Mouse (Mus musculus) forebrain, embryonic 14.5 days (tissue): ENCODE data around the gene Pheta1. TPM values are rescaled to one million over a fixed set of nuclear protein-coding genes. Genes with fewer than 3 reads are reported as not detected.
"Not testable (repeated sequence)": the region's sequence is repeated elsewhere in the genome, so short reads cannot be mapped to it uniquely, and the experiment has no call there.

Experiments used
- ATAC-seq: fragments of 200-750 bp; cut with Nextera tagmentation; 2 replicates; pipeline ENCODE4 v1.8.0; 2017; ENCODE audit warnings: mild to moderate bottlenecking, moderate library complexity
- DNase-seq: peaks from one replicate; pipeline ENCODE4 v3.0.0-alpha.2; 2015; ENCODE audit warnings: low spot score
- H3K27ac ChIP-seq: fragments of 300-500 bp; sonication (generic); 2 replicates; pipeline ENCODE4 v1.5.1; 2014; ENCODE audit warnings: low read depth, mild to moderate bottlenecking, control low read depth, low read length, moderate library complexity
- H3K27me3 ChIP-seq: fragments of 300-500 bp; sonication (generic); replicated peaks from 2 replicates; pipeline ENCODE4 v1.6.1; 2014; ENCODE audit warnings: low read length, control low read depth, mixed read lengths; ENCODE audit not compliant: control insufficient read depth, insufficient read depth
- H3K36me3 ChIP-seq: fragments of 300-500 bp; sonication (generic); 2 replicates; pipeline ENCODE4 v1.6.1; 2014; ENCODE audit warnings: low read length, control low read depth; ENCODE audit not compliant: control insufficient read depth, insufficient read depth
- H3K4me1 ChIP-seq: fragments of 300-500 bp; sonication (generic); 2 replicates; pipeline ENCODE4 v1.6.1; 2014; ENCODE audit warnings: antibody characterized with exemption, low read length, control low read depth; ENCODE audit not compliant: control insufficient read depth, insufficient read depth
- H3K4me2 ChIP-seq: fragments of 300-500 bp; sonication (generic); 2 replicates; pipeline ENCODE4 v1.6.1; 2014; ENCODE audit warnings: mild to moderate bottlenecking, control low read depth, low read length
- H3K4me3 ChIP-seq: fragments of 300-500 bp; sonication (generic); 2 replicates; pipeline ENCODE4 v1.5.1; 2014; ENCODE audit warnings: low read depth, low read length, control low read depth
- H3K9ac ChIP-seq: fragments of 300-500 bp; sonication (generic); 2 replicates; pipeline ENCODE4 v1.6.1; 2014; ENCODE audit warnings: mild to moderate bottlenecking, low read length, control low read depth, moderate library complexity
- H3K9me3 ChIP-seq: fragments of 300-500 bp; sonication (generic); replicated peaks from 2 replicates; pipeline ENCODE4 v1.6.1; 2016; ENCODE audit warnings: low read length, control low read depth, mixed read lengths; ENCODE audit not compliant: control insufficient read depth
- WGBS: fragments of 180-500 bp; shearing (Covaris S2); extraction: QIAGEN DNeasy Blood & Tissue Kit; methylation state at CpG from one replicate; pipeline ENCODE4 v1.1.7; 2014; 5-methylcytosine and 5-hydroxymethylcytosine counted together
- polyA plus RNA-seq: library from polyadenylated mRNA; unstranded; fragments of >200 nt; fragmentation: Nextera tagmentation; extraction: Ambion mirVana; gene quantifications from 2 replicates; pipeline ENCODE4 v1.2.1, GENCODE M21; 2014

The Pheta1 gene
- polyA plus RNA-seq, 1 experiment from 2014 or later = 34.7 TPM

DNA sequence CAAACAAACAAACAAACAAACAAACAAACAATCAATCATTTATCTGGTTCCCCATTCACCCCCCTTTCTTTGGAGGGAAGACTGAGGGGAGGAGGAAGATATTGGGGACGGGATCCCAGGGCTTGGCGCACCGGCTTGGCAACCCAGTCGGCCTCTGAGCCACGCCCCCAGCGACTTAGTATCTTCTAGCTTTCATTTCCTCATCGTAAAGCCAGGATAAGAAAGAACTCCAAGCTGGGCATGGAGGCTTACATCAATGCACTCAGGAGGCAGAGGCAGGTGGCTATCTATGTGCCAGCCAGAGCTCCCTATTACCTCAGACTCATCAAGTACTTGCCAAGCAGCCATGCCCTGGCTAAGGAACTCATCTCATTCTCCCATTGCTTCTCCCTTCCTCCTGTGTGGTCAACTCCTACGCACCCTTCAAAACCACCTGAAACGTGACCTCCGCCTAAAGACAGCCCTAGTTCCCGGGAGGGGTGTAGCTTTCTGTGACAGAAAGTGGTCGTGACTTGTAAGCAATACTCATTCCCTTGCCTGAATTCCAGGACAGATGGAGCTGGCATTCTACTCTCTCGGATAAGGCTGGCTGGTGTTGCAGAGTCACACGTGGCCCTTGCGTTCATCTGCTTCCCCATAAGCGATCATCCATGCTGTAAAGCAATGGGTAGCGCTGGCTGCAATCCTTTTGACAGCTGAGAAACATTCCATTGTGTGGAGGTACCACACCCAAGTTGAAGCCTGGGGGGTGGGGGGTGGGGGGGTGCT is 5.5 kb upstream of the Pheta1 start:
- peaks cover 27% of the 10 kb centered on the region for H3K27me3 ChIP-seq

DNA sequence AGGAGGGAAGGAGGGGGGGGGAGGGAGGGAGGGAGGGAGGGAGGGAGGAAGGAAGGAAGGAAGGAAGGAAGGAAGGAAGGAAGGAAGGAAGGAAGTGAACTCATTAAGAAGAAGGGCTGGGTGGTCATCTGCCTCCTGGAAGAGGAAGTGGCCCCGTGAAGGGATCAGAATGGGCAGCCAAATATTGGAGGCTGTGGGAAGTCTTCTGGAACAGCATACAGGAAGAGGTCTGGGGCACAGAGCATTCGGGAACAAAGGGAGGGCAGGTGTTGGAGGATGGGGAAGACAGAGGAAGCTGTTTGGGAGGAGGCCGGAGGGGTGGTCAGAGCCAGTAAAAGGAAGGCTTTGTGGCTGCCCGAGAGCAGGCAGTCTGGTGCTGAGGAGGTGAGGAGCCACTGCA is 3.4 kb upstream of the Pheta1 start:
- no peak for DNase-seq

More for the DNA sequence above, 5.5 kb upstream of the Pheta1 start:
- Histone ChIP-seq H3K9me3 (no peaks in the 10 kb centered on the region), H3K9ac (no peak overlapping the region), H3K4me1 (peaks cover 17% of the 10 kb centered on the region), H3K36me3 (no peaks in the 10 kb centered on the region), H3K27ac (no peak overlapping the region), H3K4me2 (peak overlapping the region; percentile 80), H3K4me3 (peak overlapping the region; percentile 37)
- peak; percentile 49 for DNase-seq
- 15% methylated on average over 17 of the region's 17 CpGs for WGBS
- ATAC-seq = 0 out of 2 replicates have a peak, but pooled peaks have one; percentile 19

DNA sequence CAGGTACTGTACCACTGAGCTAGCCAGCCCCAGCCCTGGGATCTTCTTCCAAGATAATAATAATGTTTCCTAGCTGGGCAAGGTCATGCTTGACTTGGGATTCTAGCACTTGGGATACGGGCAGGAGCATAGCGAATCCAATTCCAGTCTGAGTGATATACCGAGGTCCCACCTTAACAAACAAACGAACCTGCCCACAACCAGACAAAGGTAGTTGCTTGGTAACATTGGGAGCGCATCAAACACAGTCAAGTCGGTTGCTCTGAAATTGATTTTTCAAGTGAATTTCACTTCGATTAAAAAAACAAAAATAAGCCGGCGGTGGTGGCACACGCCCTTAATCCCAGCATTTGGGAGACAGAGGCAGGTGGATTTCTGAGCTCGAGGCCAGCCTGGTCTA is 2.5 kb upstream of the Pheta1 start:
- Histone ChIP-seq H3K9me3 (no peaks in the 10 kb centered on the region), H3K4me3 (no peak overlapping the region), H3K4me1 (peaks cover 23% of the 10 kb centered on the region), H3K36me3 (peaks cover 5% of the 10 kb centered on the region; the same call in 1 of the 2 replicates), H3K4me2 (no peak overlapping the region), H3K27ac (no peak overlapping the region), H3K27me3 (peaks cover 14% of the 10 kb centered on the region), H3K9ac (no peak overlapping the region)
- DNase-seq (no peak), ATAC-seq (no peak)
- WGBS = 80% methylated on average over 11 of the region's 11 CpGs

More for the DNA sequence above, 3.4 kb upstream of the Pheta1 start:
- Histone ChIP-seq H3K9ac (no peak overlapping the region; the same call in 1 of the 2 replicates), H3K9me3 (no peaks in the 10 kb centered on the region), H3K4me3 (no peak overlapping the region), H3K36me3 (no peaks in the 10 kb centered on the region), H3K27me3 (peaks cover 14% of the 10 kb centered on the region), H3K4me1 (peaks cover 19% of the 10 kb centered on the region), H3K27ac (no peak overlapping the region), H3K4me2 (no peak overlapping the region)
- 39% methylated on average over 4 of the region's 4 CpGs for WGBS
- ATAC-seq = no peak

DNA sequence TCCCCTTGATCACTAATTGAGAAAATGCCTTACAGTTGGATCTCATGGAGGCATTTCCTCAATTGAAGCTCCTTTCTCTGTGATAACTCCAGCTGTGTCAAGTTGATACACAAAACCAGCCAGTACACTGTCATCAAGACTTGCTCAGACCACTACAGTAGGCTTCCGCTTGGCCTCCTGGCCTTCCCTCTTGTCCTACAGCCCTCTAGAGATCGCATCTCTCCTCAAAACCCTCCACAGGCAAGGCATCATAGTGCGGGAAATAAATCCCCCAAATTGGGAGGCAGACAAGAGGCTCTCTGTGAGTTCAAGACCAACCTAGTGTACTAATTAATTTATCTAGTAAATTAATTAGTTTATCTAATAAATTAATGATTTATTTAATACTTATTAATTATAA is 1.5 kb upstream of the Pheta1 start:
- H3K4me3 ChIP-seq, H3K27ac ChIP-seq, DNase-seq, ATAC-seq, H3K9ac ChIP-seq, H3K9me3 ChIP-seq, H3K4me2 ChIP-seq: not testable (repeated sequence)
- Histone ChIP-seq H3K4me1 (peaks cover 23% of the 10 kb centered on the region), H3K27me3 (peaks cover 14% of the 10 kb centered on the region), H3K36me3 (peaks cover 14% of the 10 kb centered on the region; the same call in 1 of the 2 replicates)
- WGBS = 87% methylated on average over 3 of the region's 3 CpGs

DNA sequence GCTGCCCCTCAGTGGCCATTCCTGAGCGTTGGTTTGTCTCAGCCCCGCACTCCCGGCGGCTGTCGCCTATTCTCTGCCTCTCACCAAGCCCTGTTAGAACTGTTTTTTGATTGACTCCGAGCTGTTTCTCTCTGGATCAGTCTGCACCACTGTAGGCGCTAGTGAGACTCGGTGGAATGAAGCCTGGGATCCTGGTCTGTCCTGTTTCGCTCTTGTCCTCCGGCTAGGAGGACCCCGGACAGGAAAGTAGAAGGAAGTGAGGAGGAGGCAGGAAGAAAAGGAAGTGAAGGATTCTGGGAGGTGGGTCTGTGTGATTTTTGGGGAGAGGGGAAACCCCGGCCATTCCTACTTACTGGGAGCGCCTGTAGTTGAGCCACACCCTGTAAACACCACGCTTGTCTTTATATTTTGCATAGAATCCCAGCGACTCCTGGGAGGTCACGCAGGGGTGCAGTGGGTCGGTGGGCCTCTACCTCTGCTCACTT is 707 bp upstream of the Pheta1 start:
- Histone ChIP-seq H3K9ac (peak overlapping the region; percentile 78), H3K4me3 (peak overlapping the region; percentile 90), H3K9me3 (no peaks in the 10 kb centered on the region), H3K27me3 (peaks cover 10% of the 10 kb centered on the region), H3K4me2 (peak overlapping the region; percentile 70), H3K36me3 (peaks cover 22% of the 10 kb centered on the region), H3K4me1 (peaks cover 17% of the 10 kb centered on the region), H3K27ac (peak overlapping the region; percentile 17)
- ATAC-seq = peak; percentile 40
- DNase-seq = peak; percentile 68
- under 1% methylated on average over 17 of the region's 17 CpGs for WGBS

DNA sequence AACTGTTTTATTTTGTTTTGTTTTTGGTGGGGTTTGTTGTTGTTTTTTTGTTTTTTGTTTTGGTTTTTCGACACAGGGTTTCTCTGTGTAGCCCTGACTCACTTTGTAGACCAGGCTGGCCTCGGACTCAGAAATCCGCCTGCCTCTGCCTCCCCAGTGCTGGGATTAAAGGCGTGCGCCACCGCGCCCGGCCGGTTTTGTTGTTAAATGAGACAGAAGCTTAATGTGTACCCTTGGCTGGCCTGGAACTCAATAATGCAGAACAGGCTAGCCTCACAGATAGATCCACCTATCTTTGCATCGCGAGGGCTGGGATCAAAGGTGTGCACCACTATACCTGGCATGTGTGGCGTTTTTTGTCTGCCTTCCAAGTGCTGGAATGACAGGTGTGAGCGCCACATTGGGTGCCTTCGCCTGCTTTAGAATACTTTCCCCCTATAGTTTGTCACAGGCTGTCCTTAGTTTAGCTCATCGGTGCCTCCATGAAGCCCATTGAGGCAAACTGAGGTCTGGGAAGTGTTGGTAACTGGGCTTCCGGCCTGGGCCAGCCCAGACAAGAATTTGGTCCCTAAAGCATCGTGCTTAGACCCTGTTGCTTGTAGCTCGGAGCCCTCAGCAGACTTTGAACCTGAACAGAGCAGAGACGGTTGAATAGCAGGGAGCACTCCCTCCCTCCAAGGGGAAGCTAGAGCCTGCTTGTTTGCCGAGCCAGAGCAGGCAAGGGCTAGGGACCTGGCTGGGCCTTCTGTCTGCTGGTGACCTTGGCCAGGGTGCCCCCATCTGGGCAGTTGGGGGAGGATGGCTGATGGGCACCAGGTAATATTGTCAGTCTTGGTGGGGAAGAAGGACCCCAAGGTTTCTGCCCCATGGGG is 930 bp downstream of the Pheta1 start:
- H3K4me2 ChIP-seq = peak overlapping the region; percentile 70
- peaks cover 35% of the 10 kb centered on the region for H3K36me3 ChIP-seq
- H3K9me3 ChIP-seq = no peaks in the 10 kb centered on the region
- DNase-seq (no peak), ATAC-seq (no peak)
- no peak overlapping the region; the same call in 1 of the 2 replicates for H3K27ac ChIP-seq
- H3K4me1 ChIP-seq = peaks cover 14% of the 10 kb centered on the region
- H3K27me3 ChIP-seq = no peaks in the 10 kb centered on the region
- WGBS = 40% methylated on average over 20 of the region's 20 CpGs
- peak overlapping the region; percentile 90 for H3K4me3 ChIP-seq
- H3K9ac ChIP-seq = peak overlapping the region; percentile 78

DNA sequence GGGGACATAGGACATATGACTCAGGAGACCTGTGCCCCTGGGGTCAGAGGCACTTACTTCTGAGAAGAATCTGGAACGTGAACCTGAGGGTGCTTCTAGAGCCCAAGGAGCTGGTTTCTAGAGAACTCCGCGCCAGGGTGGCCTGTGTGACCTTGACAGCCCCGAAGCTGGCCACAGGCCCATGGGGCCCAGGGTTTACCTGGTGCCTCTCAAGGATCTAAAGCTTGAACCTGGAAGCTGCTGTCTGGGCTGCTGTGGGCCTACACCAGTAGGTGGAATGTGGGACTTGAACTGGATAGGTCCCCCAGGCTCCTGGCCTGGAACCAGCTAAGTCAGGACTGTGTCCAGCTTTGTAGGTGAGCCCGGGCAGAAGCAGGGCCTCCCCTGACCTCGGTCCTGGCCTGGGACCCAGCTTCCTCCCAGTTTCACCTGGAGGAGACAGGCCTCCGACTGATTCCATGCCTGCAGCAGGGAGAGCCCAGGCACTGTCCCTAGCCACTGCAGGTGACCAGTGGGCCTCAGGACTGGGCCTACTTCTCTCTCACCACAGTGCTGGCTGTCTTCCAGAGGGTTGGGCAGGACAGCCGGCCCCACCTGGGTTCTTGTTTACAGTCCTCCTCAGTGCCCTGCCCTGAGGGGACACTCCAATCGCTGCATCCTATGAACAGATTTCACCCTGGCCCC is 4.7 kb downstream of the Pheta1 start:
- Histone ChIP-seq H3K27me3 (no peaks in the 10 kb centered on the region), H3K4me3 (no peak overlapping the region), H3K27ac (no peak overlapping the region), H3K36me3 (peaks cover 40% of the 10 kb centered on the region), H3K9me3 (no peaks in the 10 kb centered on the region), H3K4me2 (no peak overlapping the region), H3K4me1 (peaks cover 12% of the 10 kb centered on the region), H3K9ac (no peak overlapping the region; the same call in 1 of the 2 replicates)
- ATAC-seq (no peak), DNase-seq (no peak)
- WGBS = 82% methylated on average over 9 of the region's 9 CpGs

DNA sequence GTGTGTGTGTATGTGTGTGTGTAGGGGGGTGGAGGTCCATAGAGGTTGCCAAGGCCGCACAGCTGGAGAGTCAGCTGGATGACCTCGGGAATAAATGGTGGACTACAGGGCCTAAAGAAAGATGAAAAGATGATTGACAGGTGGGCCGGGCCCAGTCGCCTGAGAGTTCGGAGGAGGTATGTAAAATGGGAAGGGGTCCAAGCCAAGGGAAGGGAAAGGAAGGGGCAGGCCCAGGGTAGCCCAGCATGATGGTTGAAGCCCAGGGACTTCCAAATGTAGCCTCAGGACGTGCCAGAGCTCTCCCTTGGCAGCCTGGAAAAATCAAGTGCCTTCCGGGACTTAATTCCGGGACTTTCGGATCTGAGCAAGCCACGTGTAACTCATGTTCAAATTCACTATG is 6.0 kb downstream of the Pheta1 start:
- no peak overlapping the region for H3K27ac ChIP-seq
- H3K4me3 ChIP-seq = no peak overlapping the region
- DNase-seq = no peak
- H3K4me1 ChIP-seq = peaks cover 9% of the 10 kb centered on the region
- peaks cover 40% of the 10 kb centered on the region for H3K36me3 ChIP-seq
- H3K9me3 ChIP-seq = no peaks in the 10 kb centered on the region
- WGBS = 55% methylated on average over 10 of the region's 10 CpGs
- ATAC-seq = no peak
- no peaks in the 10 kb centered on the region for H3K27me3 ChIP-seq
- no peak overlapping the region for H3K4me2 ChIP-seq
- no peak overlapping the region for H3K9ac ChIP-seq
